Mouse (Mus musculus) liver, embryonic 14.5 days (tissue): ENCODE measurements around the gene Ephb6. TPM values are rescaled to one million over a fixed set of nuclear protein-coding genes. Genes with fewer than 3 reads are reported as not detected.

Experiments
- ATAC-seq: fragments of 200-750 bp; cut with Nextera tagmentation; 2 replicates; pipeline ENCODE4 v1.8.0; 2017; ENCODE audit warnings: moderate number of reproducible peaks, mild to moderate bottlenecking, moderate library complexity; ENCODE audit not compliant: insufficient read depth
- DNase-seq, 3 experiments: peaks; one replicate each; pipeline ENCODE4 v3.0.0-alpha.2; 2012 to 2013; ENCODE audit warnings: low read depth in 3 of 3, low spot score in 3 of 3
- H3K27ac ChIP-seq: fragments of 300-500 bp; sonication (generic); 2 replicates; pipeline ENCODE4 v1.5.1; 2014; ENCODE audit warnings: moderate library complexity, mild to moderate bottlenecking, control low read depth, inconsistent platforms
- H3K27me3 ChIP-seq: fragments of 300-500 bp; sonication (generic); 2 replicates; pipeline ENCODE4 v1.6.1; 2014; ENCODE audit warnings: mild to moderate bottlenecking, low read length, moderate library complexity; ENCODE audit not compliant: control insufficient read depth, insufficient read depth
- H3K36me3 ChIP-seq: fragments of 300-500 bp; sonication (generic); replicated peaks from 2 replicates; pipeline ENCODE4 v1.6.1; 2014; ENCODE audit warnings: low read depth; ENCODE audit not compliant: control insufficient read depth, insufficient read depth
- H3K4me1 ChIP-seq, 2 experiments: fragments of 200-500 bp in 1 of 2; fragments of 300-500 bp in 1 of 2; sonication (generic) in 1 of 2; replicated peaks; 2 replicates each; pipeline ENCODE4 v1.6.1; 2012 to 2014; ENCODE audit warnings: antibody characterized with exemption in 1 of 2, inconsistent platforms in 1 of 2, low read length in 1 of 2; ENCODE audit not compliant: control insufficient read depth in 2 of 2, insufficient read depth in 2 of 2
- H3K4me2 ChIP-seq: fragments of 300-500 bp; sonication (generic); 2 replicates; pipeline ENCODE4 v1.6.1; 2014; ENCODE audit warnings: low read depth, mild to moderate bottlenecking, control low read depth, moderate library complexity
- H3K4me3 ChIP-seq, 2 experiments: fragments of 200-500 bp in 1 of 2; fragments of 300-500 bp in 1 of 2; sonication (generic) in 1 of 2; 2 replicates each; pipeline ENCODE4 v1.5.1; 2012 to 2014; ENCODE audit warnings: low read depth in 2 of 2, low read length in 2 of 2, mild to moderate bottlenecking in 2 of 2, control low read depth in 1 of 2, inconsistent platforms in 1 of 2, moderate library complexity in 1 of 2; ENCODE audit not compliant: insufficient read depth in 1 of 2
- H3K9ac ChIP-seq: fragments of 300-500 bp; sonication (generic); replicated peaks from 2 replicates; pipeline ENCODE4 v1.6.1; 2014; ENCODE audit warnings: mild to moderate bottlenecking, control low read depth, moderate library complexity
- H3K9me3 ChIP-seq: fragments of 300-500 bp; sonication (generic); 2 replicates; pipeline ENCODE4 v1.6.1; 2016; ENCODE audit warnings: low read length, mixed read lengths; ENCODE audit not compliant: control insufficient read depth
- CTCF ChIP-seq: IDR thresholded peaks from 2 replicates; pipeline ENCODE4 v1.5.1; 2016; ENCODE audit warnings: antibody characterized with exemption, low read depth, control low read depth
- EP300 ChIP-seq: IDR thresholded peaks from 2 replicates; pipeline ENCODE4 v1.6.1; 2016; ENCODE audit warnings: antibody characterized with exemption, low read depth
- WGBS: fragments of 180-500 bp; shearing (Covaris S2); extraction: QIAGEN DNeasy Blood & Tissue Kit; methylation state at CpG from one replicate; pipeline ENCODE4 v1.1.7; 2014; ENCODE audit not compliant: insufficient replicate concordance; 5-methylcytosine and 5-hydroxymethylcytosine counted together
- polyA plus RNA-seq, 2 experiments: library from polyadenylated mRNA; depleted of rRNA in 1 of 2; stranded (reverse) in 1 of 2; unstranded in 1 of 2; fragments of >200 nt; fragmentation: Nextera tagmentation in 1 of 2; extraction: Ambion mirVana in 1 of 2; gene quantifications; 2 replicates each; pipeline versions ENCODE4 v1.2.1 to v1.2.3; 2012 to 2014

Gene Ephb6
- polyA plus RNA-seq, 2 experiments, result 0.36 to 0.58 TPM

GRCm38 (mm10) chr6:41635211-41635610, 29.9 kb downstream of the Ephb6 start:
- TF ChIP-seq CTCF (no peak), EP300 (no peak)
- no peak overlapping the region for H3K4me2 ChIP-seq
- H3K27me3 ChIP-seq, result no peaks in the 10 kb centered on the region
- H3K9me3 ChIP-seq, result no peaks in the 10 kb centered on the region
- no peaks in the 10 kb centered on the region for H3K36me3 ChIP-seq
- no peak overlapping the region for H3K9ac ChIP-seq
- H3K4me3 ChIP-seq, result no peak overlapping the region
- ATAC-seq (no peak), DNase-seq (no peak)
- H3K4me1 ChIP-seq, result no peaks in the 10 kb centered on the region
- no peak overlapping the region for H3K27ac ChIP-seq
- WGBS, result 46% methylated on average over 1 of the region's 1 CpGs

GRCm38 (mm10) chr6:41636178-41636577, 30.9 kb downstream of the Ephb6 start, which contains the start of gene Trpv6:
TSS of gene Trpv6 (minus strand) at chr6:41636405.
- no peaks in the 10 kb centered on the region for H3K36me3 ChIP-seq
- ATAC-seq (no peak), DNase-seq (no peak)
- H3K4me1 ChIP-seq, result no peaks in the 10 kb centered on the region; a peak in 1 of 4 replicates
- no peaks in the 10 kb centered on the region for H3K9me3 ChIP-seq
- H3K9ac ChIP-seq, result no peak within 1 kb of the TSS
- no peaks in the 10 kb centered on the region for H3K27me3 ChIP-seq
- no peak within 1 kb of the TSS for H3K4me2 ChIP-seq
- WGBS, result 43% methylated on average over 5 of the region's 5 CpGs
- H3K27ac ChIP-seq, result no peak within 1 kb of the TSS
- TF ChIP-seq CTCF, result no peak
- TF ChIP-seq EP300, result no peak
- no peak within 1 kb of the TSS for H3K4me3 ChIP-seq

- H3K4me2 ChIP-seq, result no peak overlapping the region
- H3K36me3 ChIP-seq, result no peaks in the 10 kb centered on the region
- no peaks in the 10 kb centered on the region for H3K27me3 ChIP-seq
- no peak for ATAC-seq
- WGBS, result 37% methylated on average over 1 of the region's 1 CpGs
- H3K9me3 ChIP-seq, result no peaks in the 10 kb centered on the region
- DNase-seq, result no peak
- no peak overlapping the region for H3K27ac ChIP-seq
- no peak overlapping the region for H3K4me3 ChIP-seq
- no peaks in the 10 kb centered on the region; a peak in 1 of 4 replicates for H3K4me1 ChIP-seq
- no peak overlapping the region for H3K9ac ChIP-seq
- no peak for TF ChIP-seq EP300
- TF ChIP-seq CTCF, result no peak
Measured at GRCm38 (mm10) chr6:41637393-41637792, 32.1 kb downstream of the Ephb6 start.

- Histone ChIP-seq H3K36me3 (no peaks in the 10 kb centered on the region), H3K9me3 (no peaks in the 10 kb centered on the region), H3K27ac (no peak overlapping the region), H3K4me1 (no peaks in the 10 kb centered on the region; a peak in 1 of 4 replicates), H3K4me2 (no peak overlapping the region), H3K4me3 (no peak overlapping the region), H3K27me3 (no peaks in the 10 kb centered on the region), H3K9ac (no peak overlapping the region)
- 45% methylated on average over 6 of the region's 6 CpGs for WGBS
- ATAC-seq, result no peak
- TF ChIP-seq EP300, result no peak
- no peak for TF ChIP-seq CTCF
- no peak for DNase-seq
Measured at GRCm38 (mm10) chr6:41637927-41638506, 32.7 kb downstream of the Ephb6 start.

GRCm38 (mm10) chr6:41640449-41640848, 35.2 kb downstream of the Ephb6 start:
- ATAC-seq (no peak), DNase-seq (no peak)
- 56% methylated on average over 3 of the region's 3 CpGs for WGBS
- H3K9me3 ChIP-seq, result no peaks in the 10 kb centered on the region
- TF ChIP-seq EP300 (no peak), CTCF (no peak)
- H3K4me2 ChIP-seq, result no peak overlapping the region
- no peaks in the 10 kb centered on the region for H3K27me3 ChIP-seq
- H3K4me1 ChIP-seq, result no peaks in the 10 kb centered on the region; a peak in 1 of 4 replicates
- H3K36me3 ChIP-seq, result no peaks in the 10 kb centered on the region
- H3K27ac ChIP-seq, result no peak overlapping the region
- no peak overlapping the region for H3K9ac ChIP-seq
- H3K4me3 ChIP-seq, result no peak overlapping the region
